Mouse (Mus musculus) urinary bladder, postnatal 0 days (tissue): ENCODE results near the gene Gsta4. TPM values are rescaled to one million over a fixed set of nuclear protein-coding genes. Genes with fewer than 3 reads are reported as not detected.

Experiments
- polyA plus RNA-seq: library from polyadenylated mRNA; unstranded; fragments of >200 nt; fragmentation: Nextera tagmentation; extraction: Ambion mirVana; gene quantifications from 2 replicates; pipeline ENCODE4 v1.2.1, GENCODE M21; 2015

Gsta4 gene
- 481 and 522 TPM in 2 replicates for polyA plus RNA-seq

DNA sequence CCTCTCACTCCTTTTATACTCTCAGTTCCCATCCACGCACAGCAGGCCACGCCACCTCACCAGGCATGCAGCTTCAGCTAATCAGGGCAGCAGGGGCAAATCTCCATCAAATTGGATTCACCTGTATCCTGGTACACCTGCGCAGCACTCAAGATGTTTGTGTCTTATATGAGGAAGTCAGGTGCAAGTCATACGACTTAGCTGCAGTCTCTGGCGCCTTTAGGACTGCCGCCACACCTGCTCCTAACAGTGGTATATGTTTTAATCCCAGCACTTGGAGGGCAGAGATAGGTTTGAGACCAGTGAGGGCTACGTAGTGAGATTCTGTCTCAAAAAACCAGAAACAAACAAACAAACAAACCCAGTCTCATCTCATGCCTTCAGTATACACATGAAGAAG lies at the start of gene Gsta4:
Gene Gsta4 (plus strand): TSS at position 301 of the 400 bp plus-strand sequence.

DNA sequence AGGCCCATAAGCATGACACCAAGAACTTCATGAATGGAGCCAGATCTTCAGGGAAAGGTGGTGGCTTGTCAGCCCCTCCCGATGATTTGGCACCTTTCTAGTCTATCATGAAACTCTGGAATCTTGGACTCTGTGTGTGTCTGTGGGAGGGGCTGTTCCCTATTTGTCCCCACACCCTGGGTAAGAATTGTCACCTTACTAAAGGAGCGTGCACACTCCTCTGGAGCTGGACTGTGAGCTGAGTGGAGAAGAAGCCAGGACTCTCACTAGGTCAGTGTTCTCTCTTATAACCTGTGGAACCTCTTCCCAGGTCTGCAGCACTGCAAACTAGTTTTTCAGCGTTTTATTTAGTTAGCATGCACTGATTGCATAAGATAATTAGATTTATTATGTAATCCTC lies 47.9 kb downstream of the Gsta4 start, which contains the start of gene Gsta1:
Gene Gsta1 (plus strand): TSS at position 196 of the 400 bp plus-strand sequence.

DNA sequence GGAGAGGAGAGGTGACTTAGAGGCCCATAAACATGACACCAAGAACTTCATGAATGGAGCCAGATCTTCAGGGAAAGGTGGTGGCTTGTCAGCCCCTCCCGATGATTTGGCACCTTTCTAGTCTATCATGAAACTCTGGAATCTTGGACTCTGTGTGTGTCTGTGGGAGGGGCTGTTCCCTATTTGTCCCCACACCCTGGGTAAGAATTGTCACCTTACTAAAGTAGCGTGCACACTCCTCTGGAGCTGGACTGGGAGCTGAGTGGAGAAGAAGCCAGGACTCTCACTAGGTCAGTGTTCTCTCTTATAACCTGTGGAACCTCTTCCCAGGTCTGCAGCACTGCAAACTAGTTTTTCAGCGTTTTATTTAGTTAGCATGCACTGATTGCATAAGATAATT lies 74.3 kb downstream of the Gsta4 start, which contains the start of gene Gm3776:
Gene Gm3776 (plus strand): TSS at position 216 of the 400 bp plus-strand sequence.

Other genes starting within 250 kb of the Gsta4 start
- not detected in 2 replicates for gene Gcm1, start 130.8 kb upstream of the Gsta4 start, polyA plus RNA-seq
- gene Fbxo9, start 73.7 kb upstream of the Gsta4 start, polyA plus RNA-seq = 32.6 and 35.6 TPM in 2 replicates
- gene Ick, start 73.6 kb upstream of the Gsta4 start, polyA plus RNA-seq = 12.4 and 14.2 TPM in 2 replicates
- gene Gsta1, start 47.9 kb downstream of the Gsta4 start, polyA plus RNA-seq = 1.9 and 2.7 TPM in 2 replicates
- 1.4 and 1.5 TPM in 2 replicates for gene Gm3776, start 74.4 kb downstream of the Gsta4 start, polyA plus RNA-seq
- gene Gm10639, start 107.1 kb downstream of the Gsta4 start, polyA plus RNA-seq = 0.45 TPM in 1 of 2 replicates, not detected in the other
- gene Omt2a, start 132.0 kb downstream of the Gsta4 start, polyA plus RNA-seq = 0.23 and 0.41 TPM in 2 replicates
- not detected in 2 replicates for gene Omt2b, start 144.8 kb downstream of the Gsta4 start, polyA plus RNA-seq
- 9.0 and 11.7 TPM in 2 replicates for gene Gsta2, start 173.0 kb downstream of the Gsta4 start, polyA plus RNA-seq
- 4.1 TPM in 2 replicates for gene Dppa5a, start 185.4 kb downstream of the Gsta4 start, polyA plus RNA-seq
- 32.6 and 47.5 TPM in 2 replicates for gene Ooep, start 196.0 kb downstream of the Gsta4 start, polyA plus RNA-seq
- gene Ddx43, start 213.0 kb downstream of the Gsta4 start, polyA plus RNA-seq = 0.23 and 0.58 TPM in 2 replicates